Mouse (Mus musculus) liver, embryonic 14.5 days (tissue): ENCODE results near the gene Dcun1d2. TPM values are rescaled to one million over a fixed set of nuclear protein-coding genes. Genes with fewer than 3 reads are reported as not detected.

Source experiments
- ATAC-seq: fragments of 200-750 bp; cut with Nextera tagmentation; 2 replicates; pipeline ENCODE4 v1.8.0; 2017; ENCODE audit warnings: moderate number of reproducible peaks, mild to moderate bottlenecking, moderate library complexity; ENCODE audit not compliant: insufficient read depth
- DNase-seq, 3 experiments: peaks; one replicate each; pipeline ENCODE4 v3.0.0-alpha.2; 2012 to 2013; ENCODE audit warnings: low read depth in 3 of 3, low spot score in 3 of 3
- H3K27ac ChIP-seq: fragments of 300-500 bp; sonication (generic); 2 replicates; pipeline ENCODE4 v1.5.1; 2014; ENCODE audit warnings: moderate library complexity, mild to moderate bottlenecking, control low read depth, inconsistent platforms
- H3K27me3 ChIP-seq: fragments of 300-500 bp; sonication (generic); 2 replicates; pipeline ENCODE4 v1.6.1; 2014; ENCODE audit warnings: mild to moderate bottlenecking, low read length, moderate library complexity; ENCODE audit not compliant: control insufficient read depth, insufficient read depth
- H3K36me3 ChIP-seq: fragments of 300-500 bp; sonication (generic); replicated peaks from 2 replicates; pipeline ENCODE4 v1.6.1; 2014; ENCODE audit warnings: low read depth; ENCODE audit not compliant: control insufficient read depth, insufficient read depth
- H3K4me1 ChIP-seq, 2 experiments: fragments of 200-500 bp in 1 of 2; fragments of 300-500 bp in 1 of 2; sonication (generic) in 1 of 2; replicated peaks; 2 replicates each; pipeline ENCODE4 v1.6.1; 2012 to 2014; ENCODE audit warnings: antibody characterized with exemption in 1 of 2, inconsistent platforms in 1 of 2, low read length in 1 of 2; ENCODE audit not compliant: control insufficient read depth in 2 of 2, insufficient read depth in 2 of 2
- H3K4me2 ChIP-seq: fragments of 300-500 bp; sonication (generic); 2 replicates; pipeline ENCODE4 v1.6.1; 2014; ENCODE audit warnings: low read depth, mild to moderate bottlenecking, control low read depth, moderate library complexity
- H3K4me3 ChIP-seq, 2 experiments: fragments of 200-500 bp in 1 of 2; fragments of 300-500 bp in 1 of 2; sonication (generic) in 1 of 2; 2 replicates each; pipeline ENCODE4 v1.5.1; 2012 to 2014; ENCODE audit warnings: low read depth in 2 of 2, low read length in 2 of 2, mild to moderate bottlenecking in 2 of 2, control low read depth in 1 of 2, inconsistent platforms in 1 of 2, moderate library complexity in 1 of 2; ENCODE audit not compliant: insufficient read depth in 1 of 2
- H3K9ac ChIP-seq: fragments of 300-500 bp; sonication (generic); replicated peaks from 2 replicates; pipeline ENCODE4 v1.6.1; 2014; ENCODE audit warnings: mild to moderate bottlenecking, control low read depth, moderate library complexity
- H3K9me3 ChIP-seq: fragments of 300-500 bp; sonication (generic); 2 replicates; pipeline ENCODE4 v1.6.1; 2016; ENCODE audit warnings: low read length, mixed read lengths; ENCODE audit not compliant: control insufficient read depth
- CTCF ChIP-seq: IDR thresholded peaks from 2 replicates; pipeline ENCODE4 v1.5.1; 2016; ENCODE audit warnings: antibody characterized with exemption, low read depth, control low read depth
- EP300 ChIP-seq: IDR thresholded peaks from 2 replicates; pipeline ENCODE4 v1.6.1; 2016; ENCODE audit warnings: antibody characterized with exemption, low read depth
- WGBS: fragments of 180-500 bp; shearing (Covaris S2); extraction: QIAGEN DNeasy Blood & Tissue Kit; methylation state at CpG from one replicate; pipeline ENCODE4 v1.1.7; 2014; ENCODE audit not compliant: insufficient replicate concordance; 5-methylcytosine and 5-hydroxymethylcytosine counted together
- polyA plus RNA-seq, 2 experiments: library from polyadenylated mRNA; depleted of rRNA in 1 of 2; stranded (reverse) in 1 of 2; unstranded in 1 of 2; fragments of >200 nt; fragmentation: Nextera tagmentation in 1 of 2; extraction: Ambion mirVana in 1 of 2; gene quantifications; 2 replicates each; pipeline versions ENCODE4 v1.2.1 to v1.2.3; 2012 to 2014

Gene Dcun1d2
- polyA plus RNA-seq, 2 experiments: 7.1 to 7.9 TPM

GRCm38 (mm10) chr8:13244343-13244880 lies 43.5 kb downstream of the Dcun1d2 start:
- H3K4me3 ChIP-seq: no peak overlapping the region
- no peaks in the 10 kb centered on the region for H3K9me3 ChIP-seq
- no peaks in the 10 kb centered on the region for H3K36me3 ChIP-seq
- TF ChIP-seq CTCF (no peak), EP300 (no peak)
- H3K9ac ChIP-seq: no peak overlapping the region
- no peak overlapping the region for H3K4me2 ChIP-seq
- WGBS: 65% methylated on average over 11 of the region's 11 CpGs
- ATAC-seq: no peak
- no peak overlapping the region for H3K27ac ChIP-seq
- H3K27me3 ChIP-seq: no peaks in the 10 kb centered on the region
- no peak for DNase-seq
- no peaks in the 10 kb centered on the region for H3K4me1 ChIP-seq

DNA sequence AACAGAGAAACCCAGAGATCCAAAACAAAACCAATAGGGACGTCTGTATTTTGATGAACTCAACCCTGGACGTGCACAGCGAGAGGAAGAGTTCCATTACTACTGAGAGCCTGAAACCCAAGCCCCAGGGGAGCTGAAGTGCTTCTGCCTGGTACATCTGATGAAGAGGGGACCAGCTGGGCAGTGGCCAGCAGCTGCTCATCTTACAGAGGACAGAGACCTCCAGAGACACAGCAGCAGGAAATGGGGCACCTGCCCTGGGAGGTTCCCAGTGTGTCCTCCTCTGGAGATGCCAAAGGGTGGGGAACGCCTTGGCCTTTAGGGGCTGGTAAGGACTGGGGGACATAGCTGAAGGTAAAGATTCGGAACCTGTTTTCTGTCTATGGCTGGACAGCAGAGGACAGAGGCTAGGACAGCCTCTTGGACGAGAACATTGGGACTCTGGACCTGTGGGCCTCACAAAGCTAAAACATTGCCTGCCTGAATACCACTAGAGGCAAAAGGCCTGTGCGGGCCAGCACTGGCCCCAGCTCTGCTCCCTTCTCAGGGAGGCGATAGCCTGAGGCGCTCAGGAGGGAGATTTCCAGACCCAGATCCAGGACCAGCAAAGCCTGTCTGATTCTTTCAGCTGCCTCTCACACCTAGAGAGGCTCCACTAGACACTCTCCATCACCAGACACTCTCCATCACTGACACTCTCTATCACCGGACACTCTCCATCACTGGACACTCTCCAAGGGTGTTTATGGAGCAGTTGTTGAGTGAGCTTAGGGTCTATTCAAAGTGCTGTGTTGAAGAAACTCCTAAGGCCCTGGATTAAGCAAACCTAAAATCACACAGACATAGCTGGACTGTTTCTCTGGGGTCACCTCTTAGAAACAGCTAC lies 44.7 kb downstream of the Dcun1d2 start:
- DNase-seq (no peak), ATAC-seq (no peak)
- H3K27ac ChIP-seq: no peak overlapping the region
- WGBS: 63% methylated on average over 10 of the region's 10 CpGs
- TF ChIP-seq CTCF: no peak
- TF ChIP-seq EP300: no peak
- H3K9me3 ChIP-seq: no peaks in the 10 kb centered on the region
- no peak overlapping the region for H3K9ac ChIP-seq
- H3K36me3 ChIP-seq: no peaks in the 10 kb centered on the region
- no peak overlapping the region for H3K4me3 ChIP-seq
- H3K27me3 ChIP-seq: no peaks in the 10 kb centered on the region
- H3K4me1 ChIP-seq: no peaks in the 10 kb centered on the region
- H3K4me2 ChIP-seq: no peak overlapping the region

GRCm38 (mm10) chr8:13240691-13241090 lies 47.2 kb downstream of the Dcun1d2 start:
- no peak overlapping the region for H3K9ac ChIP-seq
- no peak for DNase-seq

GRCm38 (mm10) chr8:13240055-13240454 lies 47.9 kb downstream of the Dcun1d2 start:
- H3K9ac ChIP-seq: no peak overlapping the region
- H3K4me2 ChIP-seq: no peak overlapping the region
- H3K27ac ChIP-seq: no peak overlapping the region
- ATAC-seq: no peak
- no peak for DNase-seq
- no peaks in the 10 kb centered on the region for H3K9me3 ChIP-seq
- H3K36me3 ChIP-seq: no peaks in the 10 kb centered on the region
- no peak overlapping the region for H3K4me3 ChIP-seq
- 60% methylated on average over 9 of the region's 9 CpGs for WGBS
- no peaks in the 10 kb centered on the region for H3K4me1 ChIP-seq
- H3K27me3 ChIP-seq: no peaks in the 10 kb centered on the region
- TF ChIP-seq CTCF (no peak), EP300 (no peak)

More at GRCm38 (mm10) chr8:13240691-13241090, 47.2 kb downstream of the Dcun1d2 start:
- no peak for ATAC-seq
- no peaks in the 10 kb centered on the region for H3K4me1 ChIP-seq
- 63% methylated on average over 7 of the region's 7 CpGs for WGBS
- H3K27ac ChIP-seq: no peak overlapping the region
- TF ChIP-seq EP300 (no peak), CTCF (no peak)
- H3K36me3 ChIP-seq: no peaks in the 10 kb centered on the region
- H3K27me3 ChIP-seq: no peaks in the 10 kb centered on the region
- H3K4me2 ChIP-seq: no peak overlapping the region
- H3K4me3 ChIP-seq: no peak overlapping the region
- no peaks in the 10 kb centered on the region for H3K9me3 ChIP-seq

DNA sequence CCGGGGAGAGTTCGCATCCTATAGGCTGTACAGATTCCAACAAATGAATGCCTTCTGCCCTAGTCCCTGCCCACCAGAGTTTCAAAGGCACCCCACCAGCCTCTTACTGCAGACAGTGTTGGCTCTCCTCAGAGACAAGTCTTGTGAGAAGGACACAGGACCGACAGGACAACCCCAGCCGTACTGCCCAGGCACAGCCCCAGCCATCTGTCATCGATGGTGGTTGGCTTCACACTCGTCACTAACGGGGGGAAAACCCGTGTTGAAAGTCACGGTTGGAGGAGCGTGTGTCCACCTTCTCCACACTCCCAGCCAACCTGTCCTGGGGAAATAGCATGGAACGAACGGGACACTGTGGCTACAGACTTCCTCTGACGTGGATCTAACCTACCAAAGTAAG lies 53.1 kb downstream of the Dcun1d2 start:
- ATAC-seq: no peak

More for the DNA sequence above, 53.1 kb downstream of the Dcun1d2 start:
- no peaks in the 10 kb centered on the region for H3K9me3 ChIP-seq
- TF ChIP-seq EP300 (no peak), CTCF (no peak)
- no peaks in the 10 kb centered on the region for H3K36me3 ChIP-seq
- WGBS: 70% methylated on average over 13 of the region's 13 CpGs
- no peak overlapping the region for H3K27ac ChIP-seq
- DNase-seq: no peak
- no peak overlapping the region for H3K4me3 ChIP-seq
- no peak overlapping the region for H3K4me2 ChIP-seq
- no peaks in the 10 kb centered on the region for H3K4me1 ChIP-seq
- H3K9ac ChIP-seq: no peak overlapping the region
- no peaks in the 10 kb centered on the region for H3K27me3 ChIP-seq
